Mouse (Mus musculus) ES-CJ7 (cell line): Measurements from ENCODE around the gene Zfp217.

Experiments used
- DNase-seq: peaks from one replicate; pipeline ENCODE4 v3.0.0; 2011; ENCODE audit warnings: low read depth, low spot score

Gene Zfp217

DNA sequence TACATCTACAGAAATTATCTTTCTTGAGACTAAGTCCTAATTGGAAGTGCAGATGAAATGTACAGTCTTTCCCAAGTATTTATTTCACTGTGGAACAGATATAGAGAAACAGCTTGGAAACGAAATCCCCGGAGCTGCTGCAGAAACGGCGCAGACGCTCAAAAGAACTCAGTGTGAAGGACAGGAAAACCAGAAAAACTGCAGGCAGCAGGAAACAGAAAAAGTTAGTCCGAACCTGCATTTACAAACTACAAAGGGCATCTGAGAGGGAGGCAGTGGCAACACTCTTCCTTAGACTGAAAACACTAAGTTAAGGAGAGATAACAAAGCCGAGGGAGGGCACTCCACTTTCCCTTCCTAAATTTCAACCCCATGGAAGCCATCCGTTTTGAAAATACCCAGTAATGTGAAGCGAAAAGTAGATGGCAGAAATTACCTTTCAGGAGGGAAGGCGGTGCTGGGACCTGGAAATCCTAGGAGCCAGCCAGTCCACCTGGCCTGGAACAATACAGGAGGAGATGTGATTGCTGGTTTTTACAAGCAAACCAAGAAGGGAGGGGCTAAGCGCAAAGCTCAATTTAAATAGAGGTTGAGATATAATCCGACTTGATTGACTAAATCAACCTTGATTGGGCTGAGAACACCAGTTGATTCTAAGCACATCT lies 13.7 kb downstream of the Zfp217 start:
- peak; percentile 34 for DNase-seq

DNA sequence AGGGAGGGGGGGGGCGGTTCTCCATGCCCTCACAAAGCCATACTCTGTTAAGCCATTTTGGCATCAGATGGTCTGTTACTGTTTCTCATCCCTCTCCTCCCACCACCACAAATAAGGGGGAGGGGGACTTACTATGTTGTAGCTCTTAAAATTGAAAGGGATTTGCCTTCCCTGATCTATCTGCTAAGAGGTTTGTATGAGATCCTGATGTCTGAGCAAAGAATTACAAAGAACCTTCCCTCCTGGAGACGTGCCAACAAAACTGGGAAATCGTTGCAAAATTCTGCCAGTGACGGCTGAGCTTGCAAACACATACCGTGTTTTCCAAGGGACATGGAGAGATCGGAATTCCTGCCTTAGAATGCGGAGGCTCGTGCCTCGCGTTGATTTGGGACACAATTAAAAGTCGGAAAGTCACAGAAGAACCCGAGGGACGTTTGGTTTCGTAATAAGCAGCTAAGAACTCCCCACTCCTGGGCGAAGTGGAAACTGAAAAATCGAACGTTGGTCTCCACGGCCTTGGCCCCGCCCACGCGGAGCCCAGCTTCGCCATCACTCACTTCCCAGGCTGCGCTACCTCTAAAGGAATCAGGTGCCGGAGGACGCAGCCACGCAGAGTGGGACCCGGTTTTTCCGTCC lies 14.7 kb downstream of the Zfp217 start:
- peak; percentile 48 for DNase-seq

DNA sequence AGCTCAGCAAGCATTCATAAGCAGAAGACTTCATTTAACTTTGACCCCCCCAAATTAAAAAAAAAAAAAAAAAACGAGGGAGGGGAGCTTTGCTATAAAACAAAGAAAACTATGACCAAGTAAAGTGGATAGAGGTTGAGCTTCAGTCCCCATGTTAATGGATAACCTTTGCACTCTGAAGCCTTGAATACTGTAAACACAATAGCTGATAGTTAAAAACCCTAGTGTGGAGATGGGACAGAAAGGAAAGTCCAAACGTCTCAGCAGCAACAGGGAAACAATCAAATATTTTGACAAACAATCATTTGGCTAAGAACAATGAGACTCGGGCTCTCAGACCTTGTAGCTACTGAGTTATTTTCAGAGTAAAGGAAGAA lies 15.2 kb downstream of the Zfp217 start:
- DNase-seq, result no peak

DNA sequence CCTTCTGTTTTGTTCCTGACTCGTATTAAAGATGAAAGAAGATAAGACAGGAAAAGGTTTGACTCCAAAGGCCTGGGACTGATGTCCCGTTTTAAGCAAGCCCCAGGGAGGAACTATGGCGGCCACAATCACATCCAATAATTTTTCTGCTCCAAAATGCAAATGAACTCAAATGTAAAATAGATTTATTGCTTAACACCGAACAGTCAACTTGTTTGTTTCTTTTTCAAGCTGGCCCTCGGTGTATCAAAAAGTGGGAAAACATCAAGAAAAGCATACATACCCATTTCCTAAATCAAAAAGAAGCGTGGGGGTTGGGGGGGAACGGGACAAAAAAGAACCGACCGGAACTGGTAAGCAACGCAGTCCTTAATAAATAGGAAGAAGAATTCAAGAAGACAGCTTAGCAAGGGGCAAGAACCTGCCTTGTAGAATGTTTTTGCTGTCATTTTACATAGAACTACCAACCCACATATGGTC lies 15.9 kb downstream of the Zfp217 start:
- no peak for DNase-seq

DNA sequence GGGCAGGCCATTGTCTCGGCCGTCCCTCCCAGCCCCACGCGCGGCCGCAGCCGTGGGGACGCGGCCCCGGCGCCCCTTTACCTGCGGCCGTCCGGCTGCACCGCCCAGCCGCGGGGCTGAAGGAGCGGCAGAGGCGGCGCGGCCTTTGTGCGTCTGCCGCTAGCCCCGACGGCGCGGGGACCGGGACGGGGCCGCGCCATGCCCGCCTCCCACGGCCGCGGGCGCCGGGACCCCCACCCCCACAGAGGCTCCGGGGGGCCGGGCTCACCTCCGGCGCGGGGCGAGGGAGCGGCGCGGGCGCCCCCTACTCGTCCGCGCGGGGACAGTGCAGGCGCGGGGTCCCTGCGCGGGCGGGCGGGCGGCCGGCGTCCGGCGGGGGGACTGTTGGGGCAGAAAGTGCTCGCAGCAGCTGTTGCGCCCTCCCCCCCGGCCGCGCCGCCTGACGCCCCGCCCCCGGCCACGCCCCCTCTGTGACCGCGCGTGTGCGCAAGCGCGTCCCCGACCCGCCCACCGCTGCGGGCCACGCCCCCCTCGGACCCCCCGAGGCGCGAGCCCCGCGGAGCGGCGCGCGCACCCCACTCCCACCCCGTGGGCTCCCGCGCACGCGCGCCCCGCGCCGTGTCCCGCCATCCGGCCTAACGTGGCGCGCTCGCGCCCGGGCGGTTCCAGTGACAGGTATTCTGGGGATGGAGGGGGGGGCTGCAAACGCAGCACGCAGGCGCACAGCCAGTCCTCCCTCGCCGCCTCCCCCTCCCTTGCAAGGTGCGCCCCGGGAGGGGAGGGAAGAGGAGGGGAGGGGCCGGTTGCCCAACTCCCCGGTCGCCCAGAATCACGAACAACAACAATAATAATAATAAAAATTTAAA lies 16.9 kb downstream of the Zfp217 start:
- DNase-seq, result peak; percentile 94

DNA sequence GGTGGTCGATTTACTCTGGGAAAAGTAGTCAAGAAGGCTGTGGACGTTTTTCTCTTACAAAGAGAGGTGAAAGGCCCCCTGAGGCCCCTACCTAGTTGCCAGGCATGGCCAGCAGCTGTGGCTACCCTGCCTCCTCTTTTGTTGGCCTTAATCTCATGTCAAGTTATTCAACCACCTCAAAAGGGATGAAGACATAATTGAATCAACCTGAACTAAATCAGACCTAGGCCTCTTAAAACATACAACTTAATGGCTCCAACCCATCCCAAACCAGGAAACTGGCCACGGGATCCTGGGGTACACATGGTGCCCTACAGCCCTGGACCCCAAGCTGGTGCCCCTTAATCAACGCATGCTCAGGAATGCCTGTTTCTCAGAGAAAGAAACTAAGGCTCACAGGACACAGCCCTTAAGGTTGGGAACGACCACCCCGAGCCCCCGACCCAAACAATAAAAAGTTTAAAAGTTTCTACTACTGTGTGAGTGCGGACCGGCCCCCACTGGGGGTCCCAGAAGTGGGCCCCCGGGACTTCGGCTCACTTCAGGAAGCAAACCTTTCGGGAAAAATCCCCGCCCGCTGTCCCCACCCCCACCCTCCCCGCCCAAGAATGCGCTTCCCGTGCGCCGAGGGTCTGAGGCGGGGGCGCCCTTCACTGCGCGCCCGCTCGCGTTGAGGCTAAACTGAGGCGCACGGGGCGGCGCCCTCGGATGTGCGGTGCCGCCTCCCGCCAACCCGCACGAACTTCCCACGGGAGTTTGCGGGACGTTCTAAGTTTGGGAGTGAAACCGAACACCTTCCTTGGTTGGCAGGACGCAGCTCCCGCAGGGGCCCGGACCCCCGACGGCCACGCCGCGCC lies 17.8 kb downstream of the Zfp217 start:
- DNase-seq, result peak; percentile 52

DNA sequence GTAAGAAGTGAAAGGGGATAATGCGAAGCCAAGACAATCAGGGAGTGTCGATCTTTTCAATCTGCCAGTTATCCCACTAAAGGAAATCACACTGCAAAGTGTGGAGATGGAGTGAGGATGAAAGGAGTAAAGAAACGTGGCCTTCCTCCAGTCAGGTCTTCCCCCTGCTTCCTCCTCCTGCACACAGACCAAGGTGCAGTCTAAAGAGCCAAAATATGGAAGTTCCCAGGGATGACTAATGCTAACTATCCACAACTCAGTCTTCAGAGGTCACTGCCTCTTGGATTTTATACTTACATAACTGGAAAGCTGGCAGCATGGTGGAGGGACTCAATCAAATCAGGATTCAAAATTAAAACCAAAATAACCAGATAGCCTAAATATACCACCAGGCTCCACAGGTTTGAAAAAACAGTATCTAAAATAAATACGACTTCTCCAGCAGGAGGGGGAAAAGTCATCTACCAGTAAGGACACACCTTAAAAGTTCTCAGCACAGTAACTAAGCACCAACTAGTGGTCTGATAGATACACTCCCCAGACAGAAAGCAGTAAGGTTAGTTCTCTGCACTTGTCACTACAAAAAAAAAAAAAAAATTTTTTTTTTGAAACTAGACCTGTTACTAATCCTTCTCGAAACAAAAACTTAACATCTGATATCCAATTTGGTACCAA lies 18.5 kb downstream of the Zfp217 start:
- DNase-seq, result no peak

DNA sequence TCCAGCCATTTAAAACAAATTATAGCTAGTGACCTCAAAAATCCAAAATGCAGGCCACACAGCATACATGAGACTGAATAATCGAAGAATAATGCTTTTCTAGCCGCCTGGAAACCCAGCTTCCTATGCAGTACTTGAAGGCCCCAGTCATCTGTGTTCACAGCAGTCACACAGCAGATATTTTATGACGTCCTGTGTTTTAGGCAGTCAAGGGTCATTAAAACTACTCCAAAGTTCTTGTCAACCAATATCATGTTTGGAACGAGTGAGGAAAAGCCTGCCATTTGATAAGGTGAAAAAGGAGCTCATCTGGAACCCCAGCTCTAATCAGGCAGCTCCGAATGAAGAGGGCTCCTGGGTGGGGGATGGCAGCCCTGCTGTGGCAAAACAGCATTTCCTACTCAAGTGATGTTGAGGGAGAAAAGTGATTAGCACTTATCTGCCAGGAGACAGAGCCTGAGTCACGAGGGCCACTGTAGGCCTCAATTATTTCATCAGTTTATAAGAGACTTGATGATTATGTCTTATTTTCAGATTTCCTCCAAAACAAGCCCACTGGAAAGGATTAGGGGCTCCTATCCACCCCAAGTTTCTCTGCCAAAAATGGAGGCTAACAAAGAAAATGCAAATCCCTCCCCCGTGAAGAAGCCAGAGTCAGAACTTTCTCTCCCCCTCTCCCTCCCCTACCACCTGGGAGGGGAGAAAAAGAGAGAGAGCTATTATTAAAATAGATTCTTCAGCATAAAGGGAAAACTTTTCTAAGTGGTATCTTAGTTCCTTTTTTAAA lies 19.2 kb downstream of the Zfp217 start:
- DNase-seq, result no peak

DNA sequence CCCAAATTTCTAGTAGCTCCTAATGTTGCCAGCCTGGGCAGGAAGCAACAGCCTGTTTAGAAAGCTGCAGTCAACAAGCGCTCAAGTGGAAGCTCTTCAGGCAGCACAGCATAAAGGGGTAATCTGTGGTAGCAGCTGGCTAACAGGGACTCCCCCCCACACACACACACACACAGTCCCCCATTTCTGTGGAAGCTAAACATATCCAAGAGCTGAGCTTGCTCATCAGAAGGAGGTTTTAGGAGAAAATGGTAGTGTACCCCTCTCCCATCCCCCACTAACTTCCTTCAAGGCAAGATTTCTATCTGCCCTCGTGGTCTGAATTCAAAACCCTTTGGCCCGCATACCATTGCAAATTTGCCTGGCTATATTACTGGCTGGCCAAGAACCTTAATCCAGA lies 20.4 kb downstream of the Zfp217 start:
- DNase-seq, result no peak

DNA sequence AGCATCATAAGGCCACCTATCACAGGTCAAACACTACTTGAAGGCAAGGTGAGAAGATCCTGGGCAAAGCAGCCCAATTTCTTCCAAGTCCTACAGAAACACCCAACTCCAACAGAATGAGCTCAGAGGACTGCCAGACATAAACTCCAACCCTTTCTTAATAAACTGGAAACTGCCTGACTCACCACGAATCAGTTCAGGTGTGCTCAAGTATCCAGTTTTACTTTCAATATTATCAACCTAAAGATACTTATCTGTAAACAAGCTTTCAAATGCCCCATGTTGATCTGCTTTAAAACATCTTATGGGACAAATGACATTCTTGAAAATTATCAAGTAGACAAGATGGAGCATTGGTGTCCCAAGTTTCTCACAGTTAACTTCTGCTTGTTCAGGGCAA lies 21.6 kb downstream of the Zfp217 start:
- DNase-seq, result no peak

DNA sequence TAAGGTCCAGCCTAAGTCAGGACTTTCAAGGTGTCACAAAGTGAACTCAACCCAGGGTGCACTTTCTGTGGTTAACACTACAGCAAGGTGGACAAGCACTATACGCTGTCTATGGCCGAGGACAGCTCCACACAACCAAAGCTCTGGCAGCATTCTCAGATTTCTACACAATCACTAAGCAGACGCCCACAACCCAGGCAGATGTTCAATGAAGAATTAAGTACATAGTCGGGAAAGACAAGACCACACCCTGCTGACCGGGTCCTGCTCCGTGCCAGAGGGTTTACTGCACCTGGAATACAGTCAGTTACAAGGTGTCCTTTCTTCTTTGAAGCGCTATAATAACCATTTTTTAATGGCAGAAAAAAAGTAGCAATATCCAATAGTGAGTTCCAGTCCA lies 25.7 kb downstream of the Zfp217 start:
- DNase-seq, result no peak

DNA sequence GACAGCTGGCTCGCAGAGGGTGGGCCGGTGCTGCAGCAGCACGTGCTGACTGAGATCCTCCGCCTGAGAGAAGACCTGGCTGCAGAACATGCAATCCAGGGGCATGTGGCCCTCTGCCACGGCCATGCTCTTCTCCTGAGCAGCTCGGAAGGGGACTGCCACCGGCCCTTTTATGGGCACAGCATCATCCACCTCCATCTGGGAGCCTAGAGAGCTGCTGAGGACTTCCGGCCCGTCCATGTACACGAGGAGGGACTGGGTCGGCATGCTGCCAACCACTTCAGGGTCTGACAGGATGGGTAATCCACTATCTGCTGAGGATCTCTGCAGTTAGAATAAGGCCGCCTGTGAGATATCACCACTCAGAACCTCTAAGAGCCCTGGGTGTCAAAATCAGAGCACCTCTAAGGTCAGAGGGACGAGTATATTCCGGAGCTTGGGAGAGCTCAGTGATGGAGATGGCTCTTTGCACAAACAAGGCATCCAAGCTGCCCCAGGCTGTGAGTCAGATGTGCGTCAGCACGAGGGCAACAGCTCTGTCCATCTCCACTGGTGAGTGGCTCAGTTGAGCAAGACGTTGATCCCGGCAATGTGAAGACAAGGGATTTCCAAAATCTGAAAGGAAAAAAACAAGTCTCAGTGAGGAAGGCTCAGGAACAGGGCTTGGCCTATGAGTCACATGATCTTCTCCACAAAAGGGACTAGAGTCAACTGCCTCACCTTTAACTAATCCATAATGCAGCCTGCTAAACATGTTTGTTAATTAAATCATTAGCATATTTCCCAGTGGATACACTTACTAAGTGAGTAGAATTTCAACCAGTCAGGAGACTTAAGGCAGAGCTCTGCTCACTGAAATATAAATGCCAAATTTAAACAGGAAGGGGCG lies 27.5 kb downstream of the Zfp217 start:
- no peak for DNase-seq

DNA sequence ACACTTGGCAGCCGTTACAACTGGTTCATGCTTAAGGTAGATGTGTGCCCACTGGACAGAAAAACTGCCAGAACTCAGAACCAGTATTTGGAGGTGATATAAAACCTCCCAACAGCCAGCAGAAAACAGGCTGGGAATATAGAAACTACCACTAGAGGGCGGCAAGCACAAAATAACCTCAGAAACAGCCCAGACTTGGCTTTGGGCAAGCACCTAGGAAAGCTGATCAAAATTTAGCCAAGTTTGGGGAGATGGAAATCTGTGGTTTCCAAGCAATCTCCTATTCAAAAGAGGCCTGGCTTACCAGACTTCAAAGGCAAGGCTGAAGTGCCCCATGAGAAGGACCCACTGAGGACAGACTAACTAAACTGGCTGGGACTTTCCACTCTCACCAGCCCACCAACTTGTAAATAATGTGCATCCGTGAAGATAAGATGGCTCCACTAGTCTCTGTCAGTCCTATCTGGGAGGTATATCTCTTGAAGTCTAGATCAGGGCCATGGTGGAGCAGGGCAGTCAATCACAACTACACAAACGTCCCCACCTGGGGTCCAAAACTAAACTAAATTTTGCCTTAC lies 31.1 kb downstream of the Zfp217 start:
- DNase-seq, result peak; percentile 65

DNA sequence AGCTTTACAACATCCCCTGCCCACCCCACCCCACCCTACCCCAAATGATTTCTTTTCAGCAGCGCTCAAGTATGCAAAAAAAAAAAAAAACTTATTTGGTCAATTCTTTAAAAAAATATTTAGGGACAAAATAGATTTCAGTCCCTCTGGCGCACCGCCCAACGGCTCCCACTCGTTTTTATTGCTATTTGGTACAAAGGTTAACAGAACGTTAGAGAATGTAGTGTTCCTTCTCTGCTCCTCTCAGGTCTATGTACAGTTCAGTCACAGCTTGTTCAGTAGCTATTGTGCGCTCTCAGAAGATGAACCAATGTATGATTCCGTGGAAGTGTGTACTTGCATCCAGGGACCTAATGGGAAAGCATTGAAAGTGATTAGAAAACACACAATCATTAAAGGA lies 37.6 kb downstream of the Zfp217 start:
- no peak for DNase-seq

DNA sequence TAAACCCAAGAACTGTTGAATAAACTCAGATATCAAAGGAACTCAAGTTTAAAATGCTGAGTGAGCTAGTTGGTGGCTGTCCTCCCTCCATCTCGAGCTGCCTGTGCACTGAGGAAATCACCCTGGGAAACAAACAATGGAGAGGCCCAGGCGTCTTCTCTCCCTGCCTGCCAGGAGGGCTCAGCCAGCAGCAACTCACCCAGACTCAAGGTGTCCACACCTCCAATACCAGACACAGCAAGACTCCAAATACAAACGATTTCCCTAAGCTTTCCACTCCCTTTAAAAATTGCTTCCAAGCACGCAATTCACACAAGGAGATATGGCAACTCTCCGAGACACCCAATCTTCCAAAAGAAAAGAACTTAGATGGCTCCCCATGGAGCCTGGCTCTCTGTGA lies 38.4 kb downstream of the Zfp217 start:
- no peak for DNase-seq

DNA sequence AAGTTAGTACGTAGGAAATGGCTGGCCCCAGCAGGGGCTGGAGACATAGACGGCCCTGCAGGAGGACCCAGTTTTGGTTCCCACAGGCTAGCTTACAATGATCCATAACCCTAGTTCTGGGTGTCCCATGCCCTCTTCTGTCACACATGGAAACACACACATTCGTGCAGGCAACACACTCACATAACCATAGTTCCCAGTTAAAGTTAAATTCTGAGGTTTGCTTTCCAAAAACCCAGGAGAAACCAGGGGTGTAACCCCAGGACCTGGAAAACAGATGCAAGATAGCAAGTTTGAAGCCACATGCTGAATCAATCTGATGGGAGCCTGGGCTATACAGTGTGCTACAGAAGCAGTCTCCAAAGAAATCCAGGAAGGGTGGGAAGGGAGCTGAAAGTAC lies 40.1 kb downstream of the Zfp217 start:
- DNase-seq, result no peak

DNA sequence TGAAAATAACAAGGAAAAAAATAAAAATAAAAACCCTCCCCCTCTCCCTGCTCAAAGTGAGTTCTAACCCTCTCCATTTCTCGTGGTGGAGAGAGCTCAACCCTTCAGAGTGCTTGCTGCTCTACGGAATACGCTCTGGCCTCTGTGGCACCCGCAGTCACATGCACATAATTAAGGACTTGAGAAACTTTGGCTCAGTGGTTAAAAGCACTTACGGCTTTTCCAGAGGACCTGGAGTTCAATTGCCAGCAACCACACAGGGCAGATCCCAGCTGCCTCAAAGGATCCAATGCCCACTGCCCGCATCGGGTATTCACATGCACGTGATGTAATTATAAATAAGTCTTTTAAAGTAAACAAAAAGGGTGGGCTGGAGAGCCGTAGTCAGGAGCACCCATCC lies 41.9 kb downstream of the Zfp217 start:
- no peak for DNase-seq

DNA sequence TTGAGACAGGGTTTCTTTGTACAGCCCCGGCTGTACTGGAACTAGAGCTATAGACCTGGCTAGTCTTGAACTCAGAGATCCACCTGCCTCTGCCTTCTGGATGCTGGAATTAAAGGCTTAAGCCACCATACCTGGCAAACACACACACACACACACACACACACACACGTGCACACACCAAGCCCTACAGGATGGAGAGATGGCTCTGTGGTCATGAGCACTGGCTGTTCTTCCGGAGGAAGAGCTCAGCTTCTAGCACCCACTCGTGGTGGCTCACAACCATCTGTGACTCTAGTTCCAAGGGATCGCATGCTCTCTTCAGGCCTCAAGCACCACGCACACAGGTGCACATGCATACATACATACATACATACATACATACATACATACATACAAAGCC lies 43.5 kb downstream of the Zfp217 start:
- DNase-seq, result no peak

DNA sequence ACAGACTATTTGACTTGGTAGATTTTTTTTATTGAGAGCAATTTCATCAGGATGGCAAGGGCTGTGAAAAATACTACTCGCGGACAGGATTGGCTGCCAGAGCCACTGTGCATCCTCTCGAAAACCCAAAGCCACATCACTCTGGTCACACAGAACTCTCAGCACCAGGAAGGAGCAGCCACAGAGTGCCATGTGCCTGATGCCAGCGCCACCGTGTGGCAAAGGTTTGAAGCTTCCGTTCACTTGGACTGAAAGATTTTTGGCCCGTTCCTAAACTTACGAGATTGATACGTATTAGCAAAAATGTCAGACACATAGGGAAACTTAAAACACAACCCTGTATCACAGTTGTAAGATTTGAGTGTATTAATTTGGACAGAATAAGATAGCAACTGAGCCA lies 44.1 kb downstream of the Zfp217 start:
- peak; percentile 71 for DNase-seq
